Mouse (Mus musculus) heart, embryonic 12.5 days (tissue): ENCODE data around the gene Myo1c. TPM values are rescaled to one million over a fixed set of nuclear protein-coding genes. Genes with fewer than 3 reads are reported as not detected.

Experiments
- ATAC-seq: fragments of 200-750 bp; cut with Nextera tagmentation; 2 replicates; pipeline ENCODE4 v1.8.0; 2017; ENCODE audit warnings: moderate TSS enrichment, moderate library complexity; ENCODE audit not compliant: insufficient number of reproducible peaks, low FRiP score
- H3K27ac ChIP-seq: fragments of 300-500 bp; sonication (generic); 2 replicates; pipeline ENCODE4 v1.5.1; 2016; ENCODE audit warnings: mild to moderate bottlenecking, moderate library complexity; ENCODE audit not compliant: poor library complexity, severe bottlenecking
- H3K27me3 ChIP-seq: fragments of 300-500 bp; sonication (generic); replicated peaks from 2 replicates; pipeline ENCODE4 v1.6.1; 2016; ENCODE audit warnings: mild to moderate bottlenecking, moderate library complexity
- H3K36me3 ChIP-seq: fragments of 300-500 bp; sonication (generic); 2 replicates; pipeline ENCODE4 v1.6.1; 2016; ENCODE audit warnings: mild to moderate bottlenecking, moderate library complexity
- H3K4me1 ChIP-seq: fragments of 300-500 bp; sonication (generic); replicated peaks from 2 replicates; pipeline ENCODE4 v1.6.1; 2016; ENCODE audit warnings: mild to moderate bottlenecking
- H3K4me2 ChIP-seq: fragments of 300-500 bp; sonication (generic); 2 replicates; pipeline ENCODE4 v1.6.1; 2016; ENCODE audit warnings: mild to moderate bottlenecking, moderate library complexity
- H3K4me3 ChIP-seq: fragments of 300-500 bp; sonication (generic); 2 replicates; pipeline ENCODE4 v1.5.1; 2016; ENCODE audit warnings: mild to moderate bottlenecking
- H3K9ac ChIP-seq: fragments of 300-500 bp; sonication (generic); 2 replicates; pipeline ENCODE4 v1.6.1; 2016; ENCODE audit warnings: mild to moderate bottlenecking, moderate library complexity
- H3K9me3 ChIP-seq: fragments of 300-500 bp; sonication (generic); replicated peaks from 2 replicates; pipeline ENCODE4 v1.6.1; 2016; ENCODE audit warnings: mild to moderate bottlenecking, moderate library complexity
- WGBS: fragments of 180-500 bp; shearing (Covaris S2); methylation state at CpG from one replicate; pipeline ENCODE4 v1.1.7; 2016; 5-methylcytosine and 5-hydroxymethylcytosine counted together
- polyA plus RNA-seq: library from polyadenylated mRNA; unstranded; fragments of >200 nt; fragmentation: Nextera tagmentation; extraction: Ambion mirVana; gene quantifications from 2 replicates; pipeline ENCODE4 v1.2.1, GENCODE M21; 2016

The Myo1c gene
- polyA plus RNA-seq, 1 experiment from 2014 or later: 72.3 TPM

DNA sequence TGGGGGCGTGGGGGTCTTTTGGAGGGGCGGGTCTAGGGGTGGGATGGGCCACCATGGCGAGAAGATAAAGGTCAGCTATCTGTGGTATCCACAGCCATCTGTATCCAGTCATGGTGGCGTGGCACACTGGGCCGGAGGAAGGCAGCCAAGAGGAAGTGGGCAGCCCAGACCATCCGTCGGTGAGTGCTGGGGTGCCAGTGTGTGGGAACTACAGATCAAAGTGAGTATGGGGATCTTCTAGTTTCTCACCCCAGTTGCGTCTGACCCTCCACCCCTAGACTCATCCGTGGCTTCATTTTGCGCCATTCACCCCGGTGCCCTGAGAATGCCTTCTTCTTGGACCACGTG, 19.5 kb downstream of the Myo1c start:
- Histone ChIP-seq H3K9me3 (no peaks in the 10 kb centered on the region), H3K4me1 (no peaks in the 10 kb centered on the region), H3K4me3 (no peak overlapping the region), H3K36me3 (peaks cover 90% of the 10 kb centered on the region), H3K4me2 (no peak overlapping the region), H3K9ac (no peak overlapping the region), H3K27me3 (no peaks in the 10 kb centered on the region), H3K27ac (no peak overlapping the region)
- no peak for ATAC-seq
- 92% methylated on average over 12 of the region's 12 CpGs for WGBS

DNA sequence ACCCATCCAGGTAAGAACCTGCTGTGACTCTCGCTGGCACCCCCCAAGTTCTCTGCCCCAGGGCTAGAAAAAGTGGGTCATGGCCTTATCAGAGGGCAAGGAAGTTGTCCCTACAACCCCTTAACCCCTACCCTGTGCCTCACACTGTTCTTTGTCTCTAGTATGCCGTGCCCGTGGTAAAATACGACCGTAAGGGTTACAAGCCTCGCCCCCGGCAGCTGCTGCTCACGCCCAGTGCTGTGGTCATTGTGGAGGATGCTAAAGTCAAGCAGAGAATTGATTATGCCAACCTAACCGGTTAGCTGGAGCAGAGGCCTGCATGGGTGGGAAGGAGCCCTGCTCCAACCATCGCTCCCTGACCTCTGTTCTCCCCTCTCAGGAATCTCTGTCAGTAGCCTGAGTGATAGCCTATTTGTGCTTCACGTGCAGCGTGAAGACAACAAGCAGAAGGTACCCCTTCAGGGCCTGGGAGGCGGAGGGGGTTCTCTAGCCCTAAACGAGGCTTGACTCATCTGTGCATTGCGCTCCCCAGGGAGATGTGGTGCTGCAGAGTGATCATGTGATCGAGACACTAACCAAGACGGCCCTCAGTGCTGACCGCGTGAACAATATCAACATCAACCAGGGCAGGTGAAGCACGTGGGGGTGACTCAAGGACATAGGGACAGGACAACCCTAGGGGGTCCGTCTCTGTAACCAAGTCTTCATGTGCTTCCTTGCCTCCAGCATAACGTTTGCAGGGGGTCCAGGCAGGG, 21.3 kb downstream of the Myo1c start:
- no peak overlapping the region for H3K4me3 ChIP-seq
- WGBS: 89% methylated on average over 22 of the region's 22 CpGs
- H3K9me3 ChIP-seq: no peaks in the 10 kb centered on the region
- H3K4me1 ChIP-seq: no peaks in the 10 kb centered on the region
- H3K4me2 ChIP-seq: no peak overlapping the region
- peaks cover 74% of the 10 kb centered on the region for H3K36me3 ChIP-seq
- 0 out of 2 replicates have a peak, but pooled peaks have one; percentile 15 for ATAC-seq
- no peak overlapping the region for H3K9ac ChIP-seq
- no peak overlapping the region for H3K27ac ChIP-seq
- H3K27me3 ChIP-seq: no peaks in the 10 kb centered on the region

DNA sequence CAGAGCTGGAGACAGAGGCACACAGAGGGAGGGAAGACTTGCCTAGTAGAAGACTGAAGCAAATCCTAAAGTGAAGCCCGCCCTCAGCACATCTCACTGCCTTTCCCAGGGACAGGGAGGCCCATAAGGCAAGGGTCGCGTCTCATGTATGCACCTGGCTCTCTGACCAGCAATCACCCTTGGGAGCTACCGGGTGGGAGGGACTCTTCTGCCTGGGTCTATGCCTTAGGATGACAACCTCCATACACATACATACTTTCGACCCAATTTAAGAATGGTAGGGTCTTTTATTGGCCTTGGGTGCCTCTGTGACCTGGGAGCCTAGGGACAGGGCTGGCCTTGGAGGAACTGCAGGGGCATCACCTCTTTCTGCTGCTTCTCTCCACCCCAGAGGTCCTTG, 23.1 kb downstream of the Myo1c start:
- Histone ChIP-seq H3K4me3 (no peak overlapping the region), H3K27ac (no peak overlapping the region), H3K9me3 (no peaks in the 10 kb centered on the region), H3K36me3 (peaks cover 57% of the 10 kb centered on the region), H3K4me2 (no peak overlapping the region), H3K27me3 (no peaks in the 10 kb centered on the region), H3K4me1 (0 out of 2 replicates have a peak, but pooled peaks cover under 1% of the 10 kb centered on the region), H3K9ac (no peak overlapping the region)
- WGBS: 94% methylated on average over 5 of the region's 5 CpGs
- ATAC-seq: no peak

DNA sequence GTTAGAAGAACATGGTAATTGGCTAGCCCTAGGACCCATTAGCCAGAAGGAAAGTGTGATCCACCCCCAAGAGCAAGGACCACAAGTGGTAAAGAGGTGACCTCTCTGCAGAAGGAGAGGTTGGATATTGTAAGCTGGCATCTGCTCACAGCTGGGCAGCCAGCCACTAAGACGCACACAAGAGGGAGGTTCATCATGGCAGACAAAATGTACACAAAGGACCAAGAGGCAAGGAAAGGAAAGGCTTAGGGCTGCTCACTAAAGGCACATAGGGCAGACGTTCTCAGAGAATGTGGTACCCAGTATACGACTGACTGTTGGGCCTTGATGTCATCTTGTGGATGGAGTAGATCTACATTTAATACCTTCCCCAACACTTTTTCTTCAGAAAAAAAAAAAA, 24.6 kb downstream of the Myo1c start:
- Histone ChIP-seq H3K4me1 (0 out of 2 replicates have a peak, but pooled peaks cover 3% of the 10 kb centered on the region), H3K4me3 (no peak overlapping the region), H3K27ac (no peak overlapping the region), H3K4me2 (no peak overlapping the region), H3K36me3 (peaks cover 42% of the 10 kb centered on the region), H3K9me3 (no peaks in the 10 kb centered on the region), H3K9ac (no peak overlapping the region), H3K27me3 (no peaks in the 10 kb centered on the region)
- 84% methylated on average over 3 of the region's 3 CpGs for WGBS
- no peak for ATAC-seq

DNA sequence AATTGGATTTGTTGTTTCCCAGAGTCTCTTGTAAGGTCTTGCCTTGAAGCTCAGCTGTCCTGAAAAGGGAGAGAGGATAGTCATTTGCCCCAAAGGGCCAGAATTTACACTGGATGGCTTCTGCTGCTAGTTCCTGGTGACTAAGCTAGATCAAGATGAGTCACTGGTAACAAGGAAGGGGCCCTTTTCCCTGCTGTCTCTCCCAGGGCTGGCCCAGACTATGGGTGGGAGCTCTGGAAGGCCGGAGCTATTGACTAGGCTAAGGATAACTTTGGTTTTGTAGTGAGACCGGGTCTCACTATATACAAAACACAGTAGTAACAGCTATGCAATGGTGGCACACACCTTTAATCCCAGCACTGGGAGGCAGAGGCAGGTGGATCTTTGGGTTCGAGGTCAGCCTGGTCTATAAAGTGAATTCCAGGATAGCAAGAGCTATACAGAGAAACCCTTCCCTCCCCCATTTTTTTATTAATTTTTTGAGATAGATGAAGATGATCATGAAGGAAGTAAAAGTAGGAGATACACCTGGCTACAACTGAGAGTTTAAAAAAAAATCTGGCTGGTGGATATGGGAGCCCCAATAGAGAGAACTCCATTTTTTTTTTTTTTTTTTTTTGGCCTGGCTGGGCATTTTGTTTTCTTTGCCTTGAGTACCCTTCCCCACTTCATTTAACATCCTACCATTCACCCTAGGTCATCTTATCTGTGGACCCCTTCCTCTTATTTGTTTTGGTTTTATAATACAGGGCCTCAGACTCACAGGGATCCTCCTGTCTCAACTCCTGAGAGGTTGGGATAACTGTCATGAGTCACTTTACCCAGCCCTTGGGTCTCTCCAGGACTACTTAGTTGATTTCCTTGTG, 27.8 kb downstream of the Myo1c start:
- peak overlapping the region; percentile 93 for H3K27ac ChIP-seq
- 78% methylated on average over 3 of the region's 3 CpGs for WGBS
- H3K4me1 ChIP-seq: peaks cover 17% of the 10 kb centered on the region
- H3K4me2 ChIP-seq: peak overlapping the region; percentile 75
- ATAC-seq: no peak
- H3K36me3 ChIP-seq: peaks cover 18% of the 10 kb centered on the region
- peak overlapping the region; percentile 94 for H3K4me3 ChIP-seq
- H3K27me3 ChIP-seq: no peaks in the 10 kb centered on the region
- peak overlapping the region; percentile 64 for H3K9ac ChIP-seq
- no peaks in the 10 kb centered on the region for H3K9me3 ChIP-seq

DNA sequence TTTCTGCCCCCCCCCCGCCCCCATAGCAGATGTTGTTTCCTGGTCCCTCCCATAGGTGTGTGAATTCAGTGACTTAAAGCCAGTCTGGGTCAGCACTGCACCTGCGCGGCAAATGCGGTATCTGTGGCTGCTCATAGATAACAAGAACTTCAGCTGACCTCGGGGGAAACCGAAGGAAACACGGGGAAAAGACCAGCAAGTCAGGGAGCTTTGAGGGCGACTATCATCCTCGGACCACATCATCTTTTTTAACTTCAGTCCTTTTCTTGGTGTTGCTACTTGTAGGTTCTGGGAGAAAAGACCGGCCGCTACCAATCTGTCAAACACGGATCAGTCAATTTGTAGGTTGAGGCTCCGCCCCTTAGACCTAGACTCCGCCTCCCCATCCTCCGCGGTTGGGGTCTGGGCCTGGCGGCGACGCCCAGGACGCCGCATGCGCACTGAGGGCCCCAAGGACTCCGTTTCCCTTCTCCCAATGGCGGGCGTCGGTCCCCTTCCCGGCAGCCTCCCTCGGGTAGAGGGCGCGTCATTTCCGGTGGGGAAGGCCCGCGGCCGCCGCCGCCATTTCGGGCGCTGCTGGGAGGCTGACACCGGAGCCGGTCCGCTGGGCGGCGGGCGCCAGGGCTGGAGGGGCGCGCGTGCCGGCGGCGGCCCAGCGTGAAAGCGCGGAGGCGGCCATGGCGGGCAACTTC, 28.6 kb downstream of the Myo1c start, which contains the start of gene Crk:
Crk (plus strand) TSS at position 513 of the 692 bp plus-strand sequence.
- Histone ChIP-seq H3K9ac (peak within 1 kb of the TSS; percentile 97), H3K36me3 (peaks cover 18% of the 10 kb centered on the region), H3K4me3 (peak within 1 kb of the TSS; percentile 94), H3K9me3 (no peaks in the 10 kb centered on the region), H3K27me3 (no peaks in the 10 kb centered on the region), H3K27ac (peak within 1 kb of the TSS; percentile 93), H3K4me1 (peaks cover 17% of the 10 kb centered on the region), H3K4me2 (peak within 1 kb of the TSS; percentile 75)
- ATAC-seq: peak; percentile 98
- under 1% methylated on average over 55 of the region's 55 CpGs for WGBS

DNA sequence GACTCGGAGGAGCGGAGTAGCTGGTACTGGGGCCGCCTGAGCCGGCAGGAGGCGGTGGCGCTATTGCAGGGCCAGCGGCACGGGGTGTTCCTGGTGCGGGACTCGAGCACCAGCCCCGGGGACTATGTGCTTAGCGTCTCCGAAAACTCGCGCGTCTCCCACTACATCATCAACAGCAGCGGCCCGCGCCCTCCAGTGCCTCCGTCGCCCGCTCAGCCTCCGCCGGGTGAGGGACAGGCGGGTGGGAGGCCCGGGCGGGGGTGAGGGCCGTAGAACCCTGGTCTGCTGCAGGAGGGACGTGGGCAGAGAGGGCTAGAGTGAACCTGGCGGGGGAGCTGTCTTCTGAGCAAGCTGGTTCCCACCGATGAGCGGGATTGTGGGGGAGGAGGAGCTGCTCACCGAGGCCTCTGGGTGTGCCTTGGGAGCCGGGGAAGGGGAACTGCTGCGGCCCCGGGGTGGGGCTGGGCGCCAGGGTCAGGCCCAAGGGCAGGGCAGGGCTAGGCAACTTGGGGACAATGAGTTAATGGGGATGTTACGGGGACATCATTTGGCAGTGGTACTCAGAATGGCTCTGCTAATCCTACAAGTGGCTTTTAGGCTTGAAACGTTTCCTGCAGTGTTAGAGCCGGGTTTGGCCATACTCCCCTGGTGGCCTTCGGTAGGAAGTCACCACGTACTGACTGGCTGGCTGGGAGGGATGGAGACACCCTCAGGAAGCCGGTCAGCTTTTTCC, 29.3 kb downstream of the Myo1c start:
- peak; percentile 72 for ATAC-seq

DNA sequence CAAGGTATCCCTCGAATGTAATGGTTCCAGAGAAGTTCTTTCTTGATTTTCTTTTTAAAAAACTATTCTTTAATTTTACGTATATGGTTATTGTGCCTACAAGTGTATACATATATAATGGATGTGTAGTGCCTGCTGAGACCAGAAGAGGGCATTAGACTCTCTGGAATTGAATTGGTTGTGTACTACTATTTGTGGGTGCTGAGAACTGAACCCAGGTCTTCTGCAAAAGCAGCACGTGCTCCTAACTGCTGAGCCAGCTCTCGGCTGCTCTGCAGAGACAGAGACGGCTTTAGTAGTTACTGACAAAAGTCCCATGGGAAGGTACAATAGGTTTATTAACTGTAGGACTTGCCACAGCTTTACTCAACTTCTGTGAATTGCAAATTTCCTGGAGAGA, 34.2 kb downstream of the Myo1c start:
- Histone ChIP-seq H3K36me3 (peaks cover 27% of the 10 kb centered on the region), H3K4me2 (no peak overlapping the region), H3K4me3 (no peak overlapping the region), H3K9me3 (no peaks in the 10 kb centered on the region), H3K4me1 (peaks cover 25% of the 10 kb centered on the region), H3K27me3 (no peaks in the 10 kb centered on the region), H3K9ac (no peak overlapping the region), H3K27ac (no peak overlapping the region)
- no peak for ATAC-seq
- 94% methylated on average over 5 of the region's 5 CpGs for WGBS

More for the DNA sequence above, 29.3 kb downstream of the Myo1c start:
- H3K27me3 ChIP-seq: no peaks in the 10 kb centered on the region
- under 1% methylated on average over 43 of the region's 43 CpGs for WGBS
- H3K9ac ChIP-seq: peak overlapping the region; percentile 97
- peak overlapping the region; percentile 75 for H3K4me2 ChIP-seq
- peak overlapping the region; percentile 93 for H3K27ac ChIP-seq
- peak overlapping the region; percentile 94 for H3K4me3 ChIP-seq
- no peaks in the 10 kb centered on the region for H3K9me3 ChIP-seq
- H3K36me3 ChIP-seq: peaks cover 22% of the 10 kb centered on the region
- H3K4me1 ChIP-seq: peaks cover 17% of the 10 kb centered on the region

DNA sequence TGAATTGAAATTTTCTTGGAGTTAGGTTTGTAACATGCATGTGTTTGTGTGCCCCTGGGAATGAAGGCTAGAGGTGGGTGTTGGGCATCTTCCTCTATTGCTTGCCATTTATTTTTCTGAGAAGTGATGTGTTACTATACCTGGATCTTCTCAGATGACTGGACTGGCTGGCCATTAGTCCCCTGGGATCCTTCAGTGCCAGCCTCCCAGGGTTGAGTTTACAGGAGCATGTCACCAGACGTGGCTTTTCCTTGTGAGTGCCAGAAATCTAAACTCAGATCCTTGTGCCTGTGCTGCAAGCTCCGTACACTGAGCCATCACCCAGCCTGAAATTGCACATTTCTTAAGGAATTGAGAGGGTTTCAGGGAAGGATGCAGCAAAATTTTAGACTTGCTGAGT, 34.7 kb downstream of the Myo1c start:
- Histone ChIP-seq H3K4me3 (no peak overlapping the region), H3K9me3 (no peaks in the 10 kb centered on the region), H3K4me1 (peaks cover 25% of the 10 kb centered on the region), H3K27me3 (no peaks in the 10 kb centered on the region), H3K9ac (no peak overlapping the region), H3K4me2 (no peak overlapping the region), H3K36me3 (peaks cover 29% of the 10 kb centered on the region), H3K27ac (no peak overlapping the region)
- 67% methylated on average over 2 of the region's 2 CpGs for WGBS
- ATAC-seq: no peak

DNA sequence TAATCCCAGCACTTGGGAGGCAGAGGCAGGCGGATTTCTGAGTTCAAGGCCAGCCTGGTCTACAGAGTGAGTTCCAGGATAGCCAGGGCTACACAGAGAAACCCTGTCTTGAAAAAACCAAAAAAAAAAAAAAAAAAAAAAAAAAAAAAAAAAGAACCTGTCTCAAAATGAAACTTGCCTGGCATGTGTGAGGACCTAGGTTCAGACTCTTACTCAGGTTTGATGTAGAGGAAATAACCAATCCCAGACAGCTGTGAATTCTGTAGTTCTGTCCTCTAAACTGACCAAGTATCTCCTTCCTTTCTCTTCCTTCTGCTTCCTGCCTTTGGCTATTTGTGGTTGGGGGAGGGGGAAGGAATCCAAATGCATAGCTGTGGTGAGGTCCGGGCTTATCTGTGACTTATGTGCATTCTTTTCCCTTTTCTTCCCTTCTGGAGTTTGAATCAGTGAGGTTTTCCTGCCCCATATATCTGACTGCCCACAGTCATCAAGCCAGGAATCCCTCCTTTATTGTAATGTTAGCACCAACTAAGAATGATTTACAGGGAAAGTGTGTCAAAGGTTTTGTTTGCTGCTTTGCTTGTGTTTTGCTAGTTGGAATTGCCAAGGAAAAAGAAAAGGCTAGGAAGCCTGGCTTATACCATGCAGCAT, 37.2 kb downstream of the Myo1c start:
- peaks cover 45% of the 10 kb centered on the region for H3K36me3 ChIP-seq
- peak overlapping the region; percentile 62; the same call in 1 of the 2 replicates for H3K27ac ChIP-seq

More for the DNA sequence above, 37.2 kb downstream of the Myo1c start:
- Histone ChIP-seq H3K9me3 (no peaks in the 10 kb centered on the region), H3K4me1 (peaks cover 11% of the 10 kb centered on the region), H3K9ac (no peak overlapping the region), H3K27me3 (no peaks in the 10 kb centered on the region), H3K4me3 (no peak overlapping the region), H3K4me2 (peak overlapping the region; percentile 16; the same call in 1 of the 2 replicates)
- whole genome bisulfite sequencing: 41% methylated on average over 2 of the region's 2 CpGs
- ATAC-seq: no peak
